Mouse (Mus musculus) monocyte, adult 2 months (primary cell): ENCODE results near the gene Tff1.

ENCODE experiments used
- DNase-seq, 2 experiments: peaks; one replicate each; pipeline ENCODE4 v3.0.0; 2022; ENCODE audit warnings: low spot score in 2 of 2, low read depth in 1 of 2

Tff1 gene

GRCm38 (mm10) chr17:31153785-31154184, 11.3 kb downstream of the Tff1 start:
- no peak for DNase-seq

DNA sequence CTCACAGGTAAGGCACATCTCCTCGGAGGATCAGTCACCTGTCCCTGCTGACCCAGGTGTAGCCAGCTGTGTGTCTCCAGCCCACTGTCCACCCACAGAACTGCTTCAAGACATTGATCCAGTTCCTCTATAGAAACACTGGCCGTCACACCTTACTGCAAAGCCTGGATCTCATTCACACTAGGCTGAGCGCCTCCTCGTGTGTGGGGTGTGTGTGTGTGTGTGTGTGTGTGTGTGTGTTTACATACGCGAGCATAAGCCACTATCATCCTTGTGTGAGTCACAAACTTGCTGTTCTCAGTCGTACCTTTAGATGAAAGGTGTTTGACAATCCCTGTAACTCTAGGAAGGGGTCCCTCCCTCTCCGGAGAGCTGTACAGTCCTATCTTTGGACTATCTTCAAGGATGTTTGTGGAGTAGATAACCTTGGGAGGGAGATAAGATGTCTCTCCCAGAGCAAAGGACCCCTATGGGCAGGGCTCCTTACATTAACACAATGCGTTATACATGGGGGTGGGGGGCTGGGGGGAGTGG, 12.0 kb downstream of the Tff1 start:
- no peak for DNase-seq

GRCm38 (mm10) chr17:31152512-31152911, 12.6 kb downstream of the Tff1 start:
- no peak for DNase-seq

DNA sequence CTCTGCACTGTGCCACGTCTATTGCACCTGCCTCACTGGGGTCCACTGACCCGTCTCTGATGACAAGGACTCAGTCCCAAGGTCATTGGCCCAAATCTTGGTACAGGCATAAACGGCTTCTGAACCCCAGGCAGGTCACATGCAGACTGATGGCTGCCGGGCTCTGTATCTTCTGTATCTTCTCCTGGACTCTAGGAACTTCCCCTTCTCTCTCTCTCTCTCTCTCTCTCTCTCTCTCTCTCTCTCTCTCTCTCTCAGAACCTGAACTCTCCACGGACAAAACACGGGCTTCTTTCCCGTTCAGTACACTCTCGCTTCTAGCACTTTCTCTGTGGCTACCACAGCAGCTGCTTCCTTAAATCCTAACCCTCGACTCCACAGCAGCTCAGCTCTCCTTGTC, 19.1 kb downstream of the Tff1 start:
- no peak for DNase-seq

DNA sequence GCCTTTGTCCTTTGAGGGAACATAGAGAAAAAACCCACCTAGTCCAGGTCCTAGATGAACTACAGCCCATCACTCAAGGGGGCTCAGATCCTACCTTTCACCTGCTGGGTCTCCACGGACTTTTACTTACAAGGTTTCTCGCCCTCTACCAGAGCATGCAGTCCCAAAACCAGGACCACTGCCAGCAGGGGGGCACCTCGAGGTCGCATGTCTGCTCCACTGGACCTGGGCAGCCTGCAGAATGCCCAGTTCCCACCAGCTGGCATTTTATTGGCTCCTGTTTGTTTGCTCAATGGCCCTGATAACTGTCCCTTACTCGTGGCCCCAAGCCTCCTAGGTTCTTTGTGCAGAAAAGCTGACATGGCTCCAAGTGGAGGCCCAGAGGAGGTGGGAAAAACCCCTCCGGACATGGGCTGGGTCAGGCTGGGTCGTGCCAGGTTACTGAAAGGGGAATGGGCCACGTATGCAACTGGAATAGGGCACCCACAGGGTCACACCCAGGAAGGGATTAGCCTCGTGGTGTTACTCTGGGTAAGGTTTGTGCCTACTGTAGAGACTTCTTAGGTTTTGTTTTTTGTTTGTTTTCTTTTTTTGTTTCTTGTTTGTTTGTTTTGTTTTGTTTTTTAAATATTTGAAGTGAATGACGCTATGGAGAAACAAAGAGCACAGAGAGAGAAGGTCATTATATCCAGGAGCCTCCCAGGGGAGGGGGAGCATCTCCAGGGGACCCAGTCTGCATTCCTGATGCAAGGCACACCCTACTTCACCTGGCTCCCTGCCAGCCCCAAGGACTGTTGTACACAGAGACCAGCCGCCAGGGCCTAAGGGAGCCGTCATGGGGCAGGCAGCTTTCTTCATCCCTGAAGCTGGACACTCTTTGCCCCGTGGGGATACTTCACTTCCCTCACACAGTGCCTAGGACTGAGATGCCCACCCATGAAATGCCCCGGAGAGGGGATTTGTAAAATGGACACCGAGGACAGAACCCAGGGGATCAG, 20.7 kb downstream of the Tff1 start, which contains the start of gene Tff2:
Tff2 (minus strand) TSS at position 243 of the 998 bp plus-strand sequence.
- no peak for DNase-seq

DNA sequence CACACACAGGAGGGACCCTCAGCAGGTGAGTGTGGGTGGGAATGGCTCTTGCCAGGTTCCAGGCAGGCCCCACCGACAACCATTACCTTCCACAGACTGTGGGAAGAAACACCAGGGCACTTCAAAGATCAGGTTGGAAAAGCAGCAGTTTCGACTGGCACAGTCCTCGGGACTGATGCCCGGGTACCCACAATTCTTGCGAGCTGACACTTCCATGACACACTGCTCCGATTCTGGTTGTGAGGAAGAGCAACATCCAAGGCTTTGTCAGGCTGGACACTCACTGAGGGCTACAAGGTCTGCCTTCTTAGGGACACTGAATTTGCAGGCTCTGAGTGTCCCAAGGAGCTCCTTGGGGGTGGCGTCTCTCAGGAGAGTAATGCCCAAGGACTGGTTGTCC, 23.0 kb downstream of the Tff1 start:
- DNase-seq, result no peak

DNA sequence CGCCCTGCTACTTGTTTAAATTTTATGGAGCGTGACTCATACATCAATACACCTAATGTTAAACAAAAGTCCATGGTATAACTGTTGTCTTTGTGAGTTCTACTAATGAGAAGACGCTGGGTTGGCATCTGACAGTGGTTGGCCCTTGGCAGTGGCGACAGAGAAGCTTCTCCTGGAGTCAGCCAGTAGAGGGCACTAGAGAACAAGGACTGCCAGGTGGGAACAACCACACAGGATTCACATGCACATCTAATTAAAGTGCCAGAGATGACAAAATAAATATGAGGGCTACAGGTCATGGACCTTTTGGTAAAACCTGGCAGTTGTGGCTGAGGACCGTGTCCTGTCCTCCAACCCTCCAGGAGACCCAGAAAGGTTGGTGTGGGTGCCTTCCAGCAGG, 26.7 kb downstream of the Tff1 start:
- peak in 1 of 2 experiments; percentile 31 for DNase-seq

DNA sequence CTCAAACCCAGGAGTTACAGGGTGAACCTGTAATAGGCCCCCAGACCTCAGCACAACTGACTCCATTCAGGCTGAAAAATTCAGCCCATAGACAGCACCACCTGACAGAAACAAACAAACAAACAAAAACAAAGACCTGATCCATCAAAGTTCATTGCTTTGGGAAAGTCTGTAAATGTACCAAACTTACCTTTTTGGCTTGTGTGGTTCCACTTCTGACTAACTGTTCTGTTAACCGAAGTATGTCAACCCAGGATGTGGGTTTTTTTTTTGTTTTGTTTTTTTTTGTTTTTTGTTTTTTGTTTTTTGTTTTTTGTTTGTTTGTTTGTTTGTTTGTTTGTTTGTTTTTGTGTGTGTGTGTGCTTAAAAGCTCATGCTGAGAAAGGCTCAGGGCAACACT, 28.3 kb downstream of the Tff1 start:
- DNase-seq, result no peak

DNA sequence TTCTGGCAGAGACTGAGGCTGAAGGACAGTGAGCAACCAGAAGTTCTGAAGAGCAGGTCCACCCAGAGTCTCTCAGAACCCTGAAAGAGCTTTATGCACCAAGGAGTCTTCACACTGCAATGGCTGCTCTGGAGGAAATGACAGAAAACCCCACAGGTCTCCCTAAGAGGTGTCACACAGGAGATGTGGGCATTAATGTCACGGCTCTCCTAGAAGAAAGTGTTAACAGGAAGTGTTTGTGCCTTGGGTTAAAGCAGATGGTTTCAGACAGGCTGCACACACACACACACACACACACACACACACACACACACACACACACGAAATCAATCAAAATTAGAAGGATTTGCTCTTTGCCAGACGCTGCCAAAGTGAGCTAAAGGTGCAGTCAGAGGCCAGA, 28.8 kb downstream of the Tff1 start:
- DNase-seq, result no peak

DNA sequence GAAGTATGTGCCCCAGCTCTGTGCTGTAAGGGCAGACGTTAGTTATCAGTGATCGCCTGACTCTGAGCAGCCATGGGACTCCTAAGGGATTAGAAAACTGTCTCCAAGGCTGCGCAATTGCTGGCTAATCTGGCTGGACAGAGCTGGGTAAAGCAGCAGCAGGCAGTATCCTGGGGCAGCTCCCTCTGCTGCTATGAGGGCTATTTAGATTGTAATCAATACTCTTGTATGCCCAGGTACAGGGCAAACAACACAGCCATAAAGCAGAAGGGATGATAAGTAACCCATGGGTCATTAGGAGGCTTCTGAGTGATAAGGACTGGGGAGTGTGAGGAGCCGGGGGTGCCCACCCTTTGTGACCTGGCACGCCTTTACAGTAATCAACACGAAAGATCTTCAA, 30.2 kb downstream of the Tff1 start:
- no peak for DNase-seq

DNA sequence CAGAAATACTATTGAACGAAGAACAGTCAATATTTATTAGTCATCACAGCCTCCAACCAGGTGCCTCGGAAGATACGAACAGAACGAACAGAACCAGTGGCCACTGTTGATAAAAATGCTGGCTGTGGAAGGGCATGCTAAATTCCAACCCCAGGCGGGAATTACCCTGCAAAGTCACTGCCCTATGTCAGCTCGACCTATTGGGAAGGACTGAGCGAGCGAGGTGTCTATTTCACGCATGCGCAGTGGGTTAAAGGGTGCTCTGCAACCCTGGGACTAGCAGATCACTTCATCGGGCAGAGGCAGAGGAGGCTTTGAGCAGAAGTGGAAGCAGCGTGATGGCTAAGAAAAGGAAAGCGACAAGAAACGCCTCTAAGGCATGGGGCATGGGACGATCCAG, 31.3 kb downstream of the Tff1 start:
- DNase-seq, result no peak

DNA sequence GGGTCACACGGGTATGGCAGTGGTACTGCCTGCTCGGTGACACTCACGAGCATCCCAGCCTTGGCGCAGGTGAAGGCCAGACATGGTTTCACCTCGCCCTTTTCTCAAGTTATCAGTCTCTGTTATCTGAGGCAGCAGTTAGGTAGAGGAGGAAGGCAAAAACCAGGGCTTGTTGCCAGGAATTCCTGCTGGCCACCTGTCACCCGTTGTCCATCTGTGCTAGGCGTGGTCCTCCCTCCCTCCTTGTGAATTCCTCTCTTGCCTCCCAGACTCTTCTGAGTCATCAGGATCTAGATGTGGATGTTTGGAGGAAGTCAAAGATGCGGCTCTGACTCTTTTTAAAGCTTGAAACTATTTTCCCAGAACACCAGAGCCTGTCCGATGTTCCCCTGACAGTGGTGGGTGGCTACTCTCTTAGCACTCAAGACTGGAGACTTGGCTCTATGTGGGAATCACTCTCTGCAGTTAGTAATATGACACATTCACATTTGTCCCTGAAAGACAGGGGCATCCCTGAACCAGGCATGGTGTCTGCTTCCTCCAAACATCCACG, 33.7 kb downstream of the Tff1 start:
- DNase-seq, result no peak

DNA sequence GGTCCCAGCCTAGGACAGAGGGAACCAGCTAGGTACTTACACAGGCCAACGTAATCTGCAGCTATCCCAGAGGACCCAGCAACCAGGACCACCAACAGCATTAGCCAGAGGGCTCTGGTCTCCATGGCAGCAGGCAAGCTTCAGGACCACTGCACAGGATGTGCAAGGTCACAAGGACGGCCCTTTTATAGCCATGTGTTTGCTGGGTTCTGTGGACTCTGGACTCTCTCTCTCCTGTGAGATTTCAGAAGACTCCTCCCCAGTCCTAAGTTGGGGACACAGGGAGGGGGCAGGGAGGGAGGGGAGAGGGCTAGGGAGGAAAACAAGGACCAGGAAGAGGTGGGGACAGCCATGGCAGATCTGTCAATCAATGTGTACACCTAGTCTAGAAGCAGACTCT, 35.6 kb downstream of the Tff1 start, which contains the start of gene Tff3:
Tff3 (minus strand) TSS at position 195 of the 400 bp plus-strand sequence.
- no peak for DNase-seq

GRCm38 (mm10) chr17:31128708-31129318, 36.3 kb downstream of the Tff1 start:
- no peak for DNase-seq

DNA sequence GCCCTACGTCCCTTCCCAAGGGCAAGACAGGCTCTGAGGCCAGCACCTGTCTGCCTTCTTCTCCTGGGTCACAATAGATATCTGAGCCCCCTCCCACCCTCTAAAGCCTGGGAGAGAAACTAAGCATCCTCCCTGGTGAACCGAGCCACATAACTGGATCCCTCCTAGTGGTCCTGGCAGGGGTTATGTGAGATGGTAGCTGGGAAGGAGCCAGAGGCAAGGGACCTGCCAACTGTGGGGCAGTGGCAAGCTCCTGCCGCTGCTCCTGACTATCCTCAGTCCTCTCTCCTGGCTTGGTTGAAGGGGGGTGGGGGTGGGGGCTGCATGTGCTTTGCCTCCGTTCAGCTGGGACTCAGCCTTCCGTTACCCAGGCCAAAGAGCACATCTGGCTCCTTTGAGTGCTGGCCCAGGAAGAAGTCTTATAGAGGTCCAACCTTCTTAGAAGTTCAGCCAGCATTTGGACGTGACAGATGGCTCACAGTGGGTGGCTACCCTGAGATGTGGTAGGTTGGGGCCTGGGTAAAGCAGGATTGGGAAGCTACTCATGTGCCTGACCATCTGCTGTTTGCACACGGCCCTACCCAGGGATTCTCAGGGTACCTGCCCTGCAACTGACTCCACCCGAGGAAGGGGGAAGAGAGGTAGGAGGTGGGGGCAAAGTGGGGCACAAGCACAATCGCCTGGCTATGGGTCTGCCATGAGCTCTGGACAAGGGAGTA, 39.4 kb downstream of the Tff1 start:
- no peak for DNase-seq

DNA sequence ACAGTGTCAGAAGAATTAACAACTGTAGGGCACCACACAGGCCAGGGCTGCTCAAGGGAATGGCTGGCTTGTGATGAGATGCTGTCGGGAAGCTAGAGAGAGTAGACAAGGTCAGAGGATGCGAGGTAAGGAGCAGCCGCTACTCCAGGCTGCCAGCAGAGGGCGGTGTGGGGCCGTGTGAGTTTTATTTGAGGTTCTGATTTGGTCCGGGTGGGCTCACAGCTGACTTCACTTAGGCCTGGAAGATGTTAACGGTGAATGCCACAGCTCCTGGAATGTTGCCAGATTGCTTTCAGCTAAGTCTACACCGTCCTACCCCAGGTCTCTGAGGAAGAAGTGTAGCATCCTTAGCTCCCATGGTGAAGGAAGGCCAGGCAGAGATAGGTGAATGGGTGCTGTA, 43.1 kb downstream of the Tff1 start:
- DNase-seq, result no peak

DNA sequence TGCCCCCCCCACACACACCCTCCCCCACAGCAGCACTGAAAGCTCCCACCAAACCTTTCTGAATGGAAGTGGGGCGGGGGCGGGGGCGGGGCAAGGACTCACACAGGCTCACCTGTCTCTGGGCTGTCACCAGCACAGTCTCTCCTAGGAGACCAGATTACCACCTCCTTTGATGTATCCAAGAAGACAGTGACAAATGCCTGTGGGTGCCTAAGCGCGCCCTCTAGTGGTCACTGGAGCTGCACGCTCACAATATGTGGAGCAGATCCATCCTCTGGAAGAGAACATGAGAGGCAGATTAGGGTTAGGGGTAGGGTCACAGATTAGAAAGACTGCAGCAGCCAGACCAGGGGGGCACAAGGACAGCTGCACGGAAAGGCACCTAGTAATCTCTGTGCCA, 45.6 kb downstream of the Tff1 start:
- DNase-seq, result peak; percentile 39 to 59

DNA sequence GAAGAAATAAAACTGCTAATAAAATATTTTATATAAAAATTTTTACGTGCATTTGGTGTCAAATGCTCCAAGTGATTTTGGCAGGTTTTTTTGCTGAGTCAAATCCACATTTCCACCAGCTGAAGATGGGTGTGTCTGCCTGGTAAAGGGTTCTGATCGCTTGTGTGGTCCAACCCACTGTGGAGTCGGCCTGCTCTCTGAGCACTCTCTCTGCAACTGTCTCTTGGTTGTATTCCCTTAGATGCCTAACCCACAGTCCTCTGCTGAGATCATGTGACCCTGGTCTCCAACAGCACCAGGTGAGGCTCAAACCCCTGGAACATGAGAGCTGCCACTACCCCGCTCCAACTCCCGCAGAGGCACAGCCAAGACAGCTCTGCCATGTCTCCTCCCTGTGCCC, 47.1 kb downstream of the Tff1 start:
- no peak for DNase-seq

- DNase-seq, result no peak
Observed at GRCm38 (mm10) chr17:31116063-31116462, 49.0 kb downstream of the Tff1 start.

DNA sequence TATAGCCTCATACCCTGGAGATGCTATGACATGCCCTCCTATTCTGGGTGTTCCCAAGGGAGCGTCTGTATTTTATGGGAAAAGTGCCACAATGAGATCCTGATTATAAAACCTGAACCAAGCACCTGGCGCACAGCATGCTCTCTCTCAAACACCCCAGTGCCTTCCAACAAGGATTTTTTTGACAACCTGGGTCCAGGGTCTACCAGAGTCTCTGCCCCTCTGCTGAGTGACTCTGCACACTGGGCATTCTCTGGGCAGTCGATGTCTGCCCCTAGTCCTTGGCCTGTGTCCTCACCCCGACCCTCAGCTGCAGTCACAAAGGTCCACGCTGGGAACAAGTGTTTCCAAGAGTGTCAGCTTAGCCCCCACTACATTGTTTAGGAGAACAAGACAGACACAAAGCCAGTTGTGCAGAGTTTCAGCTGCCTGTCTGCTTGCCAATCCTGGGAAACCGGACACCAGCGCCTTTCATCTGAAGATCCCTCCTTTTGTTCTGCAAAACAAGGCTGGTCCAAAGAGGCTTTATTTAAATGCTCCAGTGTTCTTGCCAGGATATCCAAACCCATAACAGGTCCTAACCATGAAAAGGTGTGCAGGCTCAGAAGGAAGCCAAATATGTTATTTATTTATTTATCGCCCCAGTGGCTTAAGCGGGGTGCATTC, 51.8 kb downstream of the Tff1 start:
- DNase-seq, result no peak
